Mouse (Mus musculus): ENCODE results near the gene Ago4.

The Ago4 gene

DNA sequence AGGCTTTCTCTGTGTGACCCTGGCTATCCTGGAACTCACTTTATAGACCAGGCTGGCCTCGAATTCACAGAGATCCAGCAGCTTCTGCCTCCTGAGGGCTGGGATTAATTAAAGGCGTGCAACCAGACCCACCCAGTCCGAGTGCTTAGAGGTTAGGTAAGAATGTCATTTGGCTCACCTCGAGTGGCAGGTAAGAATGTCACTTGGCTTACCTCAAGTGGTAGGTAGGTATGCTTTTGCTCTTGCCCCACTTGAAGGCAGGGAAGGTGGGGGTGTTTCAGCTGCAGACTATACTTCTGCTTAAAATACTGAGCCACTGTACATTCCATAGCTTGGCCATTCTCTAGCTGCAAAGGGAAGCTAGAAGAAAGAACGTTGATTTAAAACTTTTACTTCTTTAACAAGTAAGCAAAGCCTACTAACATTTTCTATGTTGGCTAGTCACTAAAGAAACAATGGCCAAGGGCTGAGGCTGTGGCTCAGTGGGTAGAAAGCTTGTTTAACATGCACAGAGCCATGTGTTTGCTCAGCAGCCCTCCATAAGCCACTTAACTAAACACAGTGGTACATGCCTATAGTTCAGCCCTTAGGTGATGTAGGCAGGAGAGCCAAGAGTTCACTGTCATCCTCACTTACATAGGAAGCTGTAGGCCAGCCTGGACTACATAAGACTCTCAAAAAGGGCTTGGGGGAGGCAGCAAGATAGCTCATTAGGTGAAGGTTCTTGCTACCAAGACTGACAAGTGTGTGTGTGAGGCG is 20.8 kb downstream of the Ago4 start:
- no peak for DNase-seq

DNA sequence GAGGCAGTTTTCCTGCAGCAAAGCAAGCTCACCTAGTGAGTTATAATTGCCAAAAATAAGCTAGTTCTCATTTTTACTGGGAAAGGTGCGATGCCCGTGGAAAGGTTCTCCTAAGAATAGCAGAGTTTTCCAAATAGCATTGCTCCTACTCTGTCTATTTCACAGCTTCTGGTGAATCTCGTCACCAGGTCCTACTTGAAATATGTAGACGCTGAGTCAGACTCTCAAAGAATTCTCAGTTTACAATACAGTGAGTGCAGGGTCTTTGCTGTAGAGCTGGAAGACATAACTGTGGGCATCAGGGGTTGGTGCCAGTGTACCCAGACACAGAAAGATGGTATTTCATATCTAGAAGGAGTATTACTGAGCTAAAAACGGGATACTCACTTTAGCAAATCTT is 22.3 kb downstream of the Ago4 start:
- DNase-seq: no peak

DNA sequence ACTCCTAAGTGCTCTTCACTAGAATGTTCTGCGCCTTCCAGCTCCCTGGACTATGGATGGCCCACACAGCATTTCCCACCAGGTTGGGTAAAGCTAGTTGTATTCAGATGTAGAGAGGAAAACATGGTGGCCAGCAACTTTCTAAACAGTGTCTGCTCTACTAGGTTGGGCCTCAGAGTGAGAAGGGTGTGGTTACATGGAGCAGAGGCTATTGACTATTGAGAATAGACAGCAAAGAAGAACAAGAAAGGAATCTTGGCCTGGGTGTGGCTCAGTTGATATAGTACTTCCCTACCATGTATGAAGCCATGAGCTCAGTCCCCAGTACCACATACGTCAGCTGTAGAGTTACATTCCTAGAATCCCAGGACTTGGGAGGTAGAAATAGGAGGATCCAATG is 24.2 kb downstream of the Ago4 start:
- DNase-seq: no peak

DNA sequence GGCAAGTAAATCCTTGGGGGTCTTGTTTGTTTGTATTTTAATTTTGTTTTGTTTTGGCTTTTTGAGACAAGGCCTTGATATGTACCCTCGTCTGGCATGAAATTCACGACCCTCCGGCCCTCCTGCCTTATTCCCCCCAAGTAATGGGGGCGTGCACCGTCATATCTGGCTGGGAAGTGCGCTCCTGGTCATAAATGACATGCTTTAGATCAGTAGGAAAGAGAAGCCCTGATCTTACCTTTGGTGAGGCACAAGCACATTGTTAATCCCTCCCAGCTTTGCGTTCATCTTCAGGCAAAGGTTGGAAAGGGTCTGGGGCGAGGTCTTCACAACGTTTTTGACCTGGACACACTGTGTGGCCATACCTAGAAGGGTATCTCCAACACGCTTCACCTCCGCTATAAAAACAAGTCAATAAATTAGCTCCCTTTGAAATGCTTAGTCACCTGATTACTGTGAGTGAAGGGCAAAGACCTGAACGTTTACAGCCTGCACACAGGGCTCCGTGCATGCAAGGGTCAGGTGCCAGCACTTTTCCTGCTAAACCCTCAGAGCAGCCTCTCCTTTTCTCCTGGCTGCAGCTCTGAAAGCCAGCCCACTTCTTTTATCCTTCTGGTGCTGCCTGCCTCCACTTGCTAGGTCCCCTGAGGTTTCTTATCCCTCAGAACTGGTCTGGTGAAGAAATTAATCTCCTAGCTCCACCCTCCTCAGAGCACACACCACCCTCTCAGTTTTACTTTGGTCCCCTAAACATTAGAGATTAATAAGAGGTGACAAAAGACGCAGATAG is 25.0 kb downstream of the Ago4 start:
- no peak for DNase-seq

DNA sequence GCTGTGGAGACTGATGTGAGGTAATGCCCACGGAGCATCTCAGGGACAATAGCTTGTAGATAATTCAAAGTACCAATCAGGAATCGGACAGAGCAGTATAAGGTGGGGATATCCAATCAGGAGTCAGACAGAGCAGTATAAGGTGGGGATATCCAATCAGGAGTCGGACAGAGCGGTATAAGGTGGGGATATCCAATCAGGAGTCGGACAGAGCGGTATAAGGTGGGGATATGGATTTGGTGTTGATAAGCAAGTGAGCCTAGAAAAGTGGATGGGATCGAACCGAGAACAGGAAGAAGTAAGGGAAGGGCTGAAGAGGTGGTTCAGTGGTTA is 30.3 kb downstream of the Ago4 start:
- no peak for DNase-seq

DNA sequence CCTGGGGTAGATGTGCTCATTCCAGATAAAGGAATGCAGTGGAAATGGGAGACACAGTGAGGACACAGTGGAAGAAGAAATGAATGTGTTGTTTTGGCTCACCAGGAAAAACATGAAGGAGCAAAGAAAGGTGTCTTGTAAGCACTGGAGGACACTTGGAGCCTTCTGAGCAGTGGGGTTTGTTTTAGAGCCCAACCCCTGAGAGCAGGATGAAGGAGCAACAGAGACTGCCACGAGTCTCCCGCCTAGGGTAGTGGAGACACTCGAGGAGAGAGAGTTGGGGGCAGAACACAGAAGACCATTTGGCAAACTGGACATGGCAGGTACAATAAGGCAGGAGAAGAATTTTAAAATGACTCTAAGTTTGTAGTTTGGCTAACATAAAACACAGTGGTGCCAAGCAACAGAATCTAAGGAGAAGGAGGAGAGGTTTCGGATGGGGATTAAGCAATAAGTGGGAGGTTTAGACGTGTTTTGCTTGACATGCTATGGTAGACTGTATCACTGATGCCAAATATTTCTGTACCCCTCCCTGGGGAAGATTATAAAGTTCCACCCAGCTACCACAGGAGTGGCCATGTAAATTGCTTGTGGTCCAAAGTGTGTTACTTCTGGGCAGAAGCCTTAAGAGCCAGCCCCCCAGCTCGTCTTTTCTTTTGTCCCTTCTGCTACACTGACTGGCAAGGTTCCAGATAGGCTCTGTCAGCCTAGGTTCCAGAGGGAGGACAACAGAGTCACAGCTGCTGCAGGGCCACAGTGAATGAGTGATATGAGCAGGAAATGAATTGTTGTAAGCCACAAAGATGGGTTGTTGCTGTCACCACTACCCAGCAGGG is 30.9 kb downstream of the Ago4 start:
- DNase-seq: no peak

DNA sequence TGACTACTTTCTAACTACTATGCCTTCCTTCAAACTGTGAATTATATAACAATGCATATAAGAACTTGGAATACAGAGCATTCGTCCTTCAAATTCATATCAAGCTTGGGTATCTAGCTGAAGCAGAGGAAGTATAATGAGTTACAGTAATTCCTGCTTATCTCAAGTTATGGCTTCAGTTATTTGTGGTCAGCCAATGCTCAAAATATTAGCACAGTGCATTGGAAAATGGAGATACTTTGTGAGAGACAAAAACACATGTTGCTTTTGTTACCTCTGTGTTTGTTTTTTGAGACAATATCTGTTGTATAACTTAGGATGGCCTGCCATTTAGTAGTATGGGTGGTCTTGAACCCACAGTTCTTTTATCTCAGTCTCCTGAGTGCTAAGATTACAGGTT is 34.7 kb downstream of the Ago4 start:
- no peak for DNase-seq

DNA sequence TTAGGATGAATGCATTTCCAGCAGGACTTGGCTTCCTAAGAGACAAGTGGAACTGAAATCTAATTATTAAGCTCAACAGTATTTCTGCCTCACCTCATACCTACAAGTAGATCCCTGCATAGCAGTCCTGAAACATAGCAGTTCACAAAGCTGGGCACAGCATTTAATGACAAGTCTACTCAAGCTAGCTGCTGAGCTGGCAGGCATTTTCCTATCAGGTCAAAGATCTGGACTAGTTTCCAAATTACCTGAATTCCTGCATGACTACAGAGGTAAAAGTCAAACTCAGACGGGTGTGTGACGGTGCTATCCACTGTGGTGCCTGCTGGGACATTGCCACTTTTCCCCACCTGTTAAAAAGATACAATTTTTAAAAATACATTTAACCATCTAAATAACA is 36.3 kb downstream of the Ago4 start:
- no peak for DNase-seq

DNA sequence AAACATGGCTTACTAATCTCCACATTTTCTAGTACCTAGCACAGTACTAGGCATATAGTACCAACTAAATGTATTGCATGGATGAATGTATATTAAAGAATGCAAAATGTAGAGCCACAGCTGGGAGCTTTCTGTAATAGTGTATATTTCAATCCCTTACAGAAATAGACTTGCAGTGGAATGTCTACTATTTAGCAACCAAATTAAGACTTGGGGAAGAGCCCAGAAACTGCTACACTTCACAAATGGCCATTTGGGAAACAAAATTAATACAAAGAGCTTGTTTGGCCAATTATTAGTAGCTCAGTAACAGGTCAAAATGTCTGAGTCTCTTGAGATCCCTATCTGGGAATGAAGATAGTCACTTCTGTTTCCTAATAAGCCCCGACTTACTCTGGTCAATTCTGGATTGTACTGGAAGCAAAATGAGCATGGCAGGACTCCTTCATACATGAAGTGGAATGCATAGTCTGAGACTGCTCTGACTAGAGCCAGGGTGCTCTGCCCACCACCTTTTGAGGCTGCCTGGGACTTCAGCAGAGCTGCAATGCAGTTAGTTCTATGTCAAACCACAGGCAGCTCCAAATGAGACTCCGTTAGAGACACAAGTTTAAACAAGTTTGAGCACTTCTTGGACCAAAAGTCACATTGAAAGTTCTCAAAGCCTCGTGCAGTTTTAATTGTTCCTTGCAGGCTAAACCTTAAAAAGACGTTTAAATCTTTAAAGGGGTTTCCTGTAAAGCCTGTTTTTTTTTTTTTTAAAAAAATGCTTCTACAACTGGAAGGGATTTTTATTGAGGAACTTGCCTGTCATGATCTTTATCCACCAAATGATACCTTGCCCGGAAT is 37.1 kb downstream of the Ago4 start:
- DNase-seq: no peak

DNA sequence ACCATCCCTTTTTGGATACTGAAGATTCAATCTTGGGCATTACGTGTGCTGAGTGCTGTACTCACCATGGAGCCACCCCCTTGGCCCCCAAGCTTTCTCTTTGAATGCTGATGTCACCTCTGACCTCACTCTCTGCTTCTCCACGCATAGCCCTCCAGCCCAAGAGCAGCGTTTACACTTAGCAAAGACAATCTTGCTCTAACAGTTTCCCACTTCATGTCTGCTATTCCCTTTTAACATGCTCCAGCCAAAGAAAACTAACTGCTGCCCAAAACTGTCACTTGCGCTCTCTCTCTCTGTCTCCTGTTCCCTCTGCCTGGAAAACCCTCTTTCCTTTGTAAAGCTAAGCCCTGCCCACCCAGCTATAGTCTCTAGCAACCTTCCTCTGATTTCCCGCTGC is 37.8 kb downstream of the Ago4 start:
- no peak for DNase-seq

DNA sequence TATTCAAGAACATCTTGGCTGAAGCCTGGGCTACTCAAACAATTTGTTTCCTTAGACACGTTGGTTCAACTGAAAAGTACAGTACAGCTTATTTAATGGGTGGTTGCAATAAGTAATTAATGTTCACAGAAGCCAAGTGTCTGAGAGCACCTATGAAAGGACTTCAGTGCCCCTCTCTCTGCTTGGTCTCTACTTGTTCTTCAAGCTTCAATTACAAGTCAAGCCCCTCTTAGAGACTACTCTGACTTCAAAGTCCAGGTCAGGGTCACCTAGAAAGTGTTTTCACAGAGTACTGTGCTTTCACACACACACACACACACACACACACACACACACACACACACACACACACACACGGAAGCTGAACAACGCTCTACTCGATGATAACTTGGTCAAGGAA is 39.9 kb downstream of the Ago4 start:
- DNase-seq: no peak

DNA sequence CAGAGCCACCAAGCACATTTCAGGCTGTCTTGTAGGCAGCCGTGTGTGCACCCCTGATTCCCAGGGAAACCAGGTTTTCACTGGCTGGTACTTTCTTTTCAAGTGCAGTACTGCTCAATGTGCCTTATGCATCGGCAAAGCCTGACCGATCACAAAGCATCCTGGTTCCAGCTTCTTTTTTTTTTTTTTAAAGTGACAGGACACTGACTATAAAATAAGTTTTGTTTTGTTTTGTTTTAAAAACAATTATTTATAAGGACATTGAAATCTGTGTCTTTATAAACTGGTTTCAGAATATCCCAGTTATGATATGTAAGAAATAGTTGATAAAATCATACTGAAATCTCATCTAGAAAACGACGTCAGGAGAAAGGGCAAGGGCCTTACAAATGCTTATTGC is 41.3 kb downstream of the Ago4 start:
- DNase-seq: no peak

DNA sequence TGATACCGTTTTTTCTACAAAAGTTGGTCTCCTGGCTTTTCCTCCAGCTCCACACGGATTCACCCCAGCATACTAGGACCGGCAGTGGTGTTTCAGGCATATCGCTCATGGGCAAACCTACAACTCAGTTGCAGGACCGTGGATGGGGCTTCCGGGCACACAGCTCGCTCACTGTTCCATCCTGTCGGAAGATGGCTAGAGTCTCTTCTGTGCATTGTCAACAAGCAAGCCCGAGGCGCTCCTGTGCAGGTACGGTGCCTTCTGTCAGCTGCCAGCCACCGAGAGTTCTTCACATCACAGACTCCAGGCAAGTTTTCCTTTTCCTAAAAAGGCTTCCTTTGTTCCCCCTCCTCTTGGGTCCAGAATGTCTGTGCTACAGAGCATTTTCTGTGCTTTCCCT is 42.5 kb downstream of the Ago4 start:
- no peak for DNase-seq

DNA sequence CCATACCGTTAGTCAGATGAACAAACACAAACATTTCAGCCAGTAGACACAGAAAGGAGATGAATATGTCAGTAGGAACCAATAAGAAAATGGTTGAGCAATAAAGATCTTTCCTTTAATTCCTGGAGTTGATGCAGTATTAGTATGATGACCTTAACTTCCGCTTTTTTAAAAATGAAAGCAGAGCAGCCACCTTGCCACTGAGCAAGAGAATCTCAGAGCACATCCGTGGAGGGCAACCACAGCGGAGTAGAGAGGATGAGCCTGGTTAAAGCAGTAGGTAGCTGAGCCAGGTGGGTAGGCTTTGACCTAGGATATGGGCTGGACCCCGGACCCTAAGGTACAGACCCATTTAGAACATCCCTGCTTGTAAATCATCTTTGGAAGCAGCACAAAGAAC is 43.5 kb downstream of the Ago4 start:
- DNase-seq: no peak

DNA sequence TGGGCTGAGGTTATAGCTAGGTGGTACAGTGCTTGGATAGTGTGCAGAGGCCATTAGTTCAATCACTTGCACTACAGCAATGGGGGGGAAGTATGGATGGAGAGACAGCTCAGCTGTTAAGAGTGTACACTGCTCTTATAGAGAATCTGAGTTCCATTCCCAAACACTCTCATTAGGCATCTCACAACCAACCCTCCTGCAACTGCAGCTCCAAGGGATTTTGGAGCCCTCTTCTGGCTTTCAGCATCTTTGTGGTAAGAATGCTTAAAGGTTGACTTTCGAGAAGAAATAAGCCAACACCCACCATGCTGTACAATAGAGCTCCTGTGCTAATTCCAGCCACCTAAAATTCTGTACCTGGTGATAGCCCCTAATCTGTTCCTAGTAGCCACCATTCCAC is 47.1 kb downstream of the Ago4 start:
- DNase-seq: no peak

DNA sequence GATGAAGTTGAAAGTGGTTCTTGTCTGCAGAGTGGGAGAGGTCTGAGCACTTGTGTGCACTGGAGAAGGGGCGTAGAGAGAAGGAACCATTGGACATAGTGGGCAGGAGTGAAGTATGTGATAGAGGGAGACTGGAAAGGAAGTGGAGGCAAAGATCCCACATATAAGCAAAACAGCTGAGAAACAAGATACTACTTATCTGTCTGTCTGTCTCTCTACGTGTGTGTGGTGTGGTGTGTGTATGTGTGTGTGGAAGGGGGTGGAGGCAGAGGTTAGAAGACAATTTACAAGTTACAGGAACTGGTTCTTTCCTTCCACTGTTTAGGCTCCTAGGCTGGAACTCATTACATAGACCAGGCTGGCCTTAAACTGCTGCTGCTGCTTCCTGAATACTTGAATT is 48.2 kb downstream of the Ago4 start:
- DNase-seq: no peak

DNA sequence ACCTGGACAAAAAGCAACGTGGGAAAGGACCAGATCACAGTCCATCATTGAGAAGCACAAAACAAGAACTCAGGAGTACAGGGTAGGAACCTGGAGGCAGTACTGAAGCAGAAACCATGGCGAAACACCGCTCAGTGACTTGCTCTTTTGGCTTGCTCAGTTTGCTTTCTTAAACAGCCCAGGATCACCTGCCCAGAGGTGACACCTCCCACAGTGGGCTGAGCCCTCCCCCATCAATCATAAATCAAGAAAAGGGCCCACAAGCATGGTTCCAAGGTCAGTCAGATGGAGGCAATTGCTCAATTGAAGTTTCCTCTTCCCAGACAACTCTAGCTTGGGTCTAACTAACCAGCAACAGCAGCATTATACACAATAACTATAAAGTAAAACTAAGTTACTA is 49.4 kb downstream of the Ago4 start:
- no peak for DNase-seq

DNA sequence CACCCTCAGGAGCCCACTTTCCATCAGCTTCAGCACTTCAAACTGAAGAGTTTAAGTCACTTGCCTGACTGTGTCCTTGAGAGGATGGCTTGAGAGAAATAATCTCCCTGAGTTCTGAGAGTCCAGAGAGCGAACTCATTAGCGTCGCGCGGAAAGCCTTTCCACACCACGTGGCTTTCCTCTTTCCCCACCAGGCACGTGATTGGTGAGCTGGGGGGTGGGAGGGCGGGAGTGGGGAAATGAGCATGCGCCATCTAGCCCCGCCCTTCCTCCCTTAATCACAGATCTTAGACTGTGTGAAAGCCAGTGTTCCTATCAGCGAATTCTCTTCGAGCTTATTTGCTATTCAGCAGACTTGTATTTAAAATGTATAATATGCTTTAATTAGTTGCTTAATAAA is 50.3 kb downstream of the Ago4 start:
- no peak for DNase-seq

DNA sequence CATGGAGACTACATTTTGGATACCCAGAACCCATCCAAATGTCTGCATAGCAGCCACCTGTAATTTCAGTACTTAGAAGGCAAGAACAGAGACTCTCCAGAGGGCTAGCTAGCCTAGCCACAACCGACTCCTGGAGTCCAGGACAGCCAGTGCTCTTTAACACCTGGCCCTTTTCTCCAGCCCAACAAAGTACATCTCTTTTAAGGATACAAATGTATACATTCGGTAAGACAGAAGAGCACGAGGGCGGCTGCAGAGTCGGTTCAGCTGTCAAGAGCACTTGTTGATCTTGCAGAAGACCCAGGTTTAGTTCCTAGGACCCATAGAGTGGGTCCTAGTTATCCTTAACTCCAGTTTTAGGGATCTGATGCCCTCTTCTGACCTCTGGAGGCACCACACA is 51.8 kb downstream of the Ago4 start:
- DNase-seq: no peak

DNA sequence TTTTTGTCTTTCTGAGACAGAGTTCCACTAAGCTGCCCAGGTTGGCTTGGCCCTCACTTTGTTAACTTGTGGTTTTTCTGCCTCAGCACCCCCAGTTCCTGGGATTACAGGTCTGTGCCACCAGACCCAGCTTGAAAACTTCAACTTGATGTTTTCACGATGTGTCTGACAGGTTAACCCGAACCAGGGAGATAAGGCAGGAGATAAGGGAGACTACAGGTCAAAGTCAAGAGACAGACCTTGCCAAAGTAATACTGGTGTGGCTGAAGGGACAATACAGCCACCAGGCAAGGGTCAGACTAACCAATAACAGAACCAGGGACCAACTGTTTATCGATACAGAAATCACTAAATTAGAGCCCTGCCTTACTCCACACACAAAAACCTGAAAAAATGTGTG is 53.0 kb downstream of the Ago4 start:
- no peak for DNase-seq

DNA sequence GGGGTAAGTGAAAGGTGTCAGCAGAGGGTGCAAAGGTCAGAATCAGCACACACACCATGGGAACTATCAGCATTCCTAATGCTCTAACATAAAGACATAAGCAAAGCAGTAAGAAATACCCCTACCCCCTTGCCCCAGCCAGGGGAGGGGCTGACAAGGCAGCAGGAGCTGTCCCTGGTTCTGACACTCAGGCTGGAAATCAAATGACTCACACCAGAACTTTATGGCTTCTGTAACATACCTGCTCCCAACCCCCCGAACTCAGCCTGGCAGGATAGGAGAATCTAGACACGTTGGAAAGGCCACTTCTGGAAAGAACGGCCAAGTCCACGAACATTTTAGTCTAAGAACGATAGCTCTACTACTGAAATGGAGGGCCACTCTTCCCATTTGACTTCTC is 60.2 kb downstream of the Ago4 start:
- no peak for DNase-seq

DNA sequence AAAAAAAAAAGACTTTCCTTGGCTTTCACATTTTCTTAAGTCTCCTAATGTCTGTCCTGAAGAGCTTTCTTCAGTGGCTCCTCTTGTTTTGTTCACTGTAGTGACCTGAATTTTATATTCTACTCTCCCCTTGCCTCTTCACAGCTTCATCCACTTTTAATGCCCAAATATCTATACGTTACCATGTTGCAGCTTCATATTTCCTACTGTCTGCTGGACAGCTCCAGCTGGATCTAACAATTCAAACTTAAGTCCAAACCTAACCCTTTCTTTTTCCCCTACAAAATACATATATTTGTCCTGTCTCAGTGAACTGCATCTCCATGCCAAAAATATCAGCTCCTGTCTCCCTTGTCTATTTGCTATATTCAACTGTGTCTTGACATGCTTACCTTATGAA is 63.9 kb downstream of the Ago4 start:
- DNase-seq: no peak

DNA sequence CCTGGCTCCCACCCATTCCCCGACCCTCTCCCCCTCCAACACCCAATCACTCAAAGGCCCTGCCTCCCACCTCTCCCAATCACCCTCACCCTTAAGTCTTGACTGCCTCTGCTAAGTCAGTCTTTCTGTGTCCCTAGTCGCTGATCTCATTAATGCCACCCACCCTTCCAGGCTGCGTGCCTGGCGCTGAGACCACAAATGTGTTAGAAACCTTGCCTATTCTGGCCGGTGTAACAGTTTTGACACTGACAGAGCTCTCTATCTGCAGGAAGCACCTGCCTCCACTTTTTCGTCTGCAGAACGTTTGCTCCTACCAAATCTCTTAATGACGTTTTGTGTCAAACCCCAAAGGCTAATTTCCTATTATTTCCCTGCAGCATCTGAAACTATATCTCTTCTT is 64.3 kb downstream of the Ago4 start:
- no peak for DNase-seq
